Mouse (Mus musculus): ENCODE measurements around the gene Pla2g6.

DNA sequence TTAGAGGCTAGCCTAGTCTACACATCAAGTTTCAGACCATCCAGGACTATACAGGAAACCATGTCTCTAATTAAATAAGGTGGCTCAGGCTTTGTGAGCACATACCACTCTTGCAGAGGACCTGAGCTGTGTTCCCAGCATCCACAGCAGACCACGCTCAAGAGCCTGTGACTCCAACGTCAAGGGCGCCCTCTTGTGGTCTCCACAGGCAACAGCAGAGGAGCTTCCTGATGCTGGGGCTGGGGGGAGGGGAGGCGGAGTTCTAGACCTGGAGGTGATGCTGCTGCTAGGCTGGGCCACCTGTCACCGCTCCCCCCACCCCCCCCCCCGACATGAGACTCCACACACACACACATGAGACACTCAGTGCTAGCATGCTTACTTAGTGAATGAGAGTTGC, 48.0 kb downstream of the Pla2g6 start:
- TF ChIP-seq GATA1 (IDR thresholded peaks at IDR 0.05; ENCODE audit: borderline replicate concordance, low read length): no peak
- TF ChIP-seq FLI1 (IDR thresholded peaks at IDR 0.05; ENCODE audit: low read length): no peak

All from megakaryocyte, embryonic 14.5 days (primary cell).